Mouse (Mus musculus) heart, adult 2 months (tissue): ENCODE data around the gene Vamp4.

ENCODE experiments used
- CTCF ChIP-seq: fragments of 200-600 bp; IDR thresholded peaks from 2 replicates; pipeline ENCODE4 v1.8.1; 2022; ENCODE audit warnings: antibody characterized with exemption, mild to moderate bottlenecking, moderate library complexity
- POLR2A ChIP-seq: fragments of 200-500 bp; IDR thresholded peaks from 2 replicates; pipeline ENCODE4 v1.6.1; 2011; ENCODE audit warnings: mild to moderate bottlenecking, low read depth, low read length, control low read depth; ENCODE audit not compliant: insufficient read depth

GRCm38 (mm10) chr1:162570260-162570748 is at the start of gene Vamp4:
- TF ChIP-seq CTCF: peak; percentile 71
- TF ChIP-seq POLR2A: peak; percentile 79
